Mouse (Mus musculus) MEL (cell line): ENCODE results near the gene Ubash3b. TPM values are rescaled to one million over a fixed set of nuclear protein-coding genes. Genes with fewer than 3 reads are reported as not detected.

ENCODE experiments used
- DNase-seq: peaks from one replicate; pipeline ENCODE4 v3.0.0; 2011; ENCODE audit warnings: low read depth, low spot score
- H3K27ac ChIP-seq: 2 replicates; pipeline ENCODE4 v1.5.1; 2012; ENCODE audit warnings: low read depth, mild to moderate bottlenecking, control low read depth, low read length, moderate library complexity; ENCODE audit not compliant: control insufficient read depth
- H3K27me3 ChIP-seq, 2 experiments: fragments of 150-350 bp in 1 of 2; sonication (generic) in 1 of 2; 2 replicates each; pipeline ENCODE4 v1.6.1; 2012; ENCODE audit warnings: low read length in 2 of 2, mild to moderate bottlenecking in 2 of 2, improper control_type of control experiment in 1 of 2, moderate library complexity in 1 of 2; ENCODE audit not compliant: insufficient read depth in 2 of 2, control insufficient read depth in 1 of 2
- H3K36me3 ChIP-seq, 2 experiments: 2 replicates each; pipeline ENCODE4 v1.6.1; 2012 to 2014; ENCODE audit warnings: low read length in 2 of 2, improper control_type of control experiment in 1 of 2, inconsistent platforms in 1 of 2, mild to moderate bottlenecking in 1 of 2; ENCODE audit not compliant: insufficient read depth in 2 of 2, control insufficient read depth in 1 of 2
- H3K4me1 ChIP-seq, 2 experiments: fragments of 150-350 bp in 1 of 2; sonication (generic) in 1 of 2; 2 replicates each; pipeline ENCODE4 v1.6.1; 2012; ENCODE audit warnings: low read length in 2 of 2, improper control_type of control experiment in 1 of 2, mild to moderate bottlenecking in 1 of 2; ENCODE audit not compliant: insufficient read depth in 2 of 2, control insufficient read depth in 1 of 2
- H3K4me3 ChIP-seq, 2 experiments: fragments of 150-350 bp in 1 of 2; sonication (generic) in 1 of 2; 2 replicates each; pipeline ENCODE4 v1.5.1; 2012; ENCODE audit warnings: low read depth in 2 of 2, low read length in 2 of 2, mild to moderate bottlenecking in 2 of 2, moderate library complexity in 2 of 2, control low read depth in 1 of 2, improper control_type of control experiment in 1 of 2; ENCODE audit not compliant: control insufficient read depth in 1 of 2, insufficient read depth in 1 of 2
- H3K79me2 ChIP-seq: 2 replicates; pipeline ENCODE4 v1.6.1; 2012; ENCODE audit warnings: mild to moderate bottlenecking, low read length, moderate library complexity; ENCODE audit not compliant: control insufficient read depth, poor library complexity, insufficient read depth
- H3K9ac ChIP-seq: 2 replicates; pipeline ENCODE4 v1.6.1; 2012; ENCODE audit warnings: low read depth, mild to moderate bottlenecking, control low read depth, low read length, moderate library complexity; ENCODE audit not compliant: control insufficient read depth, poor library complexity, severe bottlenecking
- H3K9me3 ChIP-seq: fragments of 150-350 bp; sonication (generic); replicated peaks from 2 replicates; pipeline ENCODE4 v1.6.1; 2012; ENCODE audit warnings: mild to moderate bottlenecking, low read length, improper control_type of control experiment, moderate library complexity; ENCODE audit not compliant: insufficient read depth
- BHLHE40 ChIP-seq: IDR thresholded peaks from 2 replicates; pipeline ENCODE4 v1.6.1; 2012; ENCODE audit warnings: low read depth, mild to moderate bottlenecking, inconsistent platforms, low read length, improper control_type of control experiment, borderline replicate concordance
- CHD1 ChIP-seq: IDR thresholded peaks from 2 replicates; pipeline ENCODE4 v1.6.1; 2012; ENCODE audit warnings: low read depth, mild to moderate bottlenecking, inconsistent platforms, low read length, improper control_type of control experiment
- CTCF ChIP-seq, 3 experiments: IDR thresholded peaks in 2 of 3; conservative IDR thresholded peaks in 1 of 3; 2 replicates each; pipeline ENCODE4 v1.5.1; 2011 to 2012; ENCODE audit warnings: low read length in 3 of 3, low read depth in 2 of 3, mild to moderate bottlenecking in 2 of 3, improper control_type of control experiment in 1 of 3, inconsistent platforms in 1 of 3, mixed read lengths in 1 of 3, moderate library complexity in 1 of 3; ENCODE audit not compliant: control insufficient read depth in 1 of 3, insufficient read depth in 1 of 3, poor library complexity in 1 of 3, severe bottlenecking in 1 of 3
- E2F4 ChIP-seq: IDR thresholded peaks from 2 replicates; pipeline ENCODE4 v1.6.1; 2011; ENCODE audit warnings: low read depth, low read length, improper control_type of control experiment, borderline replicate concordance
- ELF1 ChIP-seq: IDR thresholded peaks from 2 replicates; pipeline ENCODE4 v1.6.1; 2014; ENCODE audit warnings: low read depth, mild to moderate bottlenecking, inconsistent platforms, low read length, improper control_type of control experiment, moderate library complexity
- EP300 ChIP-seq, 2 experiments: IDR thresholded peaks; 2 replicates each; pipeline ENCODE4 v1.6.1; 2011; ENCODE audit warnings: improper control_type of control experiment in 2 of 2, low read length in 2 of 2, low read depth in 1 of 2, mild to moderate bottlenecking in 1 of 2
- GABPA ChIP-seq: IDR thresholded peaks from 2 replicates; pipeline ENCODE4 v1.6.1; 2012; ENCODE audit warnings: low read depth, mild to moderate bottlenecking, inconsistent platforms, low read length, improper control_type of control experiment, moderate library complexity
- GATA1 ChIP-seq: IDR thresholded peaks from 2 replicates; pipeline ENCODE4 v1.6.1; 2011; ENCODE audit warnings: low read depth, low read length, improper control_type of control experiment
- HCFC1 ChIP-seq: IDR thresholded peaks from 2 replicates; pipeline ENCODE4 v1.6.1; 2012; ENCODE audit warnings: low read depth, mild to moderate bottlenecking, inconsistent platforms, low read length, improper control_type of control experiment, moderate library complexity
- MAFK ChIP-seq: IDR thresholded peaks from 2 replicates; pipeline ENCODE4 v1.6.1; 2011; ENCODE audit warnings: low read depth, mild to moderate bottlenecking, low read length, improper control_type of control experiment, borderline replicate concordance
- MAX ChIP-seq: IDR thresholded peaks from 2 replicates; pipeline ENCODE4 v1.6.1; 2011; ENCODE audit warnings: low read length, improper control_type of control experiment
- MEF2A ChIP-seq: IDR thresholded peaks from 2 replicates; pipeline ENCODE4 v1.6.1; 2014; ENCODE audit warnings: low read depth, mild to moderate bottlenecking, inconsistent platforms, low read length, improper control_type of control experiment; ENCODE audit not compliant: poor library complexity, insufficient replicate concordance, severe bottlenecking; ENCODE audit errors: extremely low read depth
- MXI1 ChIP-seq: IDR thresholded peaks from 2 replicates; pipeline ENCODE4 v1.6.1; 2011; ENCODE audit warnings: mild to moderate bottlenecking, low read depth, low read length, improper control_type of control experiment
- MYB ChIP-seq: IDR thresholded peaks from 2 replicates; pipeline ENCODE4 v1.6.1; 2011; ENCODE audit warnings: mild to moderate bottlenecking, low read depth, low read length, improper control_type of control experiment
- MYC ChIP-seq: IDR thresholded peaks from 2 replicates; pipeline ENCODE4 v1.6.1; 2011; ENCODE audit warnings: low read depth, mild to moderate bottlenecking, low read length, improper control_type of control experiment, moderate library complexity
- NELFE ChIP-seq: IDR thresholded peaks from 2 replicates; pipeline ENCODE4 v1.6.1; 2011; ENCODE audit warnings: low read depth, low read length, improper control_type of control experiment
- POLR2AphosphoS2 ChIP-seq: IDR thresholded peaks from 2 replicates; pipeline ENCODE4 v1.6.1; 2011; ENCODE audit warnings: low read length, improper control_type of control experiment
- POLR2AphosphoS5 ChIP-seq: IDR thresholded peaks from 2 replicates; pipeline ENCODE4 v1.6.1; 2012; ENCODE audit warnings: low read depth, borderline replicate concordance, mild to moderate bottlenecking, inconsistent platforms, low read length, moderate library complexity, mixed read lengths
- RCOR1 ChIP-seq: IDR thresholded peaks from 2 replicates; pipeline ENCODE4 v1.6.1; 2012; ENCODE audit warnings: low read depth, mild to moderate bottlenecking, inconsistent platforms, low read length, improper control_type of control experiment
- SMC3 ChIP-seq: IDR thresholded peaks from 2 replicates; pipeline ENCODE4 v1.6.1; 2011; ENCODE audit warnings: low read depth, low read length, improper control_type of control experiment
- TBP ChIP-seq: IDR thresholded peaks from 2 replicates; pipeline ENCODE4 v1.8.0; 2011; ENCODE audit warnings: low read depth, low read length, improper control_type of control experiment
- UBTF ChIP-seq: IDR thresholded peaks from 2 replicates; pipeline ENCODE4 v1.6.1; 2012; ENCODE audit warnings: low read depth, mild to moderate bottlenecking, inconsistent platforms, low read length, improper control_type of control experiment, moderate library complexity, borderline replicate concordance; ENCODE audit not compliant: insufficient read depth
- ZC3H11A ChIP-seq: IDR thresholded peaks from 2 replicates; pipeline ENCODE4 v1.6.1; 2012; ENCODE audit warnings: low read depth, mild to moderate bottlenecking, inconsistent platforms, low read length, improper control_type of control experiment
- ZKSCAN1 ChIP-seq: IDR thresholded peaks from 2 replicates; pipeline ENCODE4 v1.6.1; 2012; ENCODE audit warnings: low read depth, mild to moderate bottlenecking, inconsistent platforms, low read length, improper control_type of control experiment, moderate library complexity
- polyA plus RNA-seq, 2 experiments: library from polyadenylated mRNA; stranded (reverse) in 1 of 2; unstranded in 1 of 2; fragments of >175 nt in 1 of 2; fragments of >200 nt in 1 of 2; gene quantifications; 2 replicates each; pipeline versions ENCODE4 v1.2.1 to v1.2.4; 2012; ENCODE audit warnings: low replicate concordance in 2 of 2, low read depth in 1 of 2; ENCODE audit not compliant: insufficient read length in 2 of 2, insufficient read depth in 1 of 2, missing spikeins in 1 of 2
- total RNA-seq: library from RNA; depleted of rRNA; stranded (reverse); fragments of 300-350 nt; gene quantifications from 2 replicates; pipeline ENCODE4 v1.2.3, GENCODE M21; 2012

Ubash3b gene
- total and polyA plus RNA-seq, 3 experiments: 5.4 to 11.3 TPM; not detected in 1

DNA sequence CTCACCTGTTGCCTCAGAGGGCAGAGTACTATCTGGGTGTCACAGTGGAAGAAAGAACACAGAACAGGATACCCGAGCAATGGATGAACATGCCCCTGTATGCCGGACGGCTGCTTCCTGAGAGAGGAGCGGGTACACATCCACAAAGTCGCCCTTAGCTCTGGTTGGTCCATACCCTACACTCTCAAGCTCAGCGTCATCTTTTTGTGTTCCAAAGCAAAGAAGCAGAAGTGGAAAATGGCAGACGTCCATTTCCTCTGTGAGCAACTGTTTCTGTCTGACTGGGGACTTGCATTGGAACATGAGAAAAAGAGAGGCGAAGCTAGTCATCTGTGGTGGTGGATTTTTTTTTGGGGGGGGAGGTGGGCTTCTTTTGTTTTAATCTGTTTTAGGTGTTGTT, 30.9 kb downstream of the Ubash3b start:
- Histone ChIP-seq H3K79me2 (no peaks in the 10 kb centered on the region), H3K9ac (no peak overlapping the region), H3K4me1 (peaks cover 3 to 10% of the 10 kb centered on the region in 2 experiments; a peak in 3 of 4 replicates), H3K36me3 (peaks cover 0 to 7% of the 10 kb centered on the region in 2 experiments; a peak in 2 of 4 replicates), H3K9me3 (no peaks in the 10 kb centered on the region), H3K27ac (no peak overlapping the region), H3K4me3 (no peak overlapping the region), H3K27me3 (no peaks in the 10 kb centered on the region)
- TF ChIP-seq BHLHE40 (no peak), E2F4 (no peak), CHD1 (no peak), ZC3H11A (no peak), NELFE (no peak)
- DNase-seq: no peak

DNA sequence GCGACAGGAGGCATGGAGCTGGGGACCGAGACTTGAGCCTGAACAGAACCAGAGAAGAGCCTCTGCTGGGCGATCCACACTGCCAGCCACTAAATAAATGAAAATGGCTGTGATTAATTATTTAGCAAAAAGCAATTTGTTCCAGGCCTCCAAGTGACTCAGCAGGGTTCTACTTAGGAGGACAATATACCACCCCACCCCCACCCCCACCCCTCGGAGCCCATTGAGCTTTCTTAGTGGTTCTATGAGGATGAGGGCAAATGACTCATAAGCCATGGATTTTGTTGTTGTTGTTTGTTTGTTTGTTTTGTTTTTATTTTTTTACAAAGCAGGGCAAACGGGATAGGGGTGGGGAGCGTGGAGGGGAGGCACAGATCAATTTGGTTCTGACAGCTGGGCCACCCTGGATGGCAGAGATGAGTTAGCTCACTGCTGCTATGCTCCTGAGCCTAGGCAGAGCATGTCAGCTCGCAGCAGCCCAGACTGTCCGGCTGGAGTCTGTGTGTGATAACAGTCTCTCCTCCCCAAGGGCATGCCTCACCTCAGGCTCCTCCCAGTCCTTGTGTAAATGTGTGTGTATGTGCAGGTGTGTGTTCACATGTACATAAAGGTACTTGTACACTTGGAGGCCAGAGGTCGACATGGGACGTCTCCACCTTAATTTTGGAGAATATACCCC, 31.6 kb downstream of the Ubash3b start:
- no peak for DNase-seq
- Histone ChIP-seq H3K36me3 (peaks cover 0 to 4% of the 10 kb centered on the region in 2 experiments; a peak in 2 of 4 replicates), H3K27ac (no peak overlapping the region), H3K79me2 (no peaks in the 10 kb centered on the region), H3K4me3 (no peak overlapping the region), H3K4me1 (peaks cover under 1 to 4% of the 10 kb centered on the region in 2 experiments; a peak in 2 of 4 replicates), H3K9ac (no peak overlapping the region), H3K9me3 (no peaks in the 10 kb centered on the region), H3K27me3 (no peaks in the 10 kb centered on the region)
- TF ChIP-seq GABPA (no peak), GATA1 (no peak), SMC3 (no peak), MXI1 (no peak), BHLHE40 (no peak), UBTF (no peak), ZC3H11A (no peak), POLR2AphosphoS5 (no peak), MYC (no peak), ELF1 (no peak)

DNA sequence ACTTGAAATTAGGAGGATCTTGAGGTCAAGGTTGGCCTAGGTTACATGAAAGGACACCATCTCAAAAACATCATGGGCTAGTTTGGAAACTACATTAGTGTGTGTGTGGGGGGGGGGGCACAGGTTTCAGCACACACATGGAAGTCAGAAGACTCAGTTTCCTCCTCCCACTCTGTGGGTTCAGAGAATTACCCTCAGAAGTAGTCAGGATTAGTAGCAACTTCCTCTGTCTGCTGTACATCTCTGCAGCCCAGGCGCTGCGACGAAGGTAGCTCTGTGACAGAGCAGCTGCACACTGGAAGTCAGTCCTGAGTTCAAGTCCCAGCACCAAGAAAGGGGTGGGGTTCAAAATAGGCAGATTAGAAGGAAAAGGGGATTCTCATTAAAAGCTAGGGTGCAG, 32.2 kb downstream of the Ubash3b start:
- Histone ChIP-seq H3K79me2 (no peaks in the 10 kb centered on the region), H3K9me3 (no peaks in the 10 kb centered on the region), H3K4me1 (no peaks in the 10 kb centered on the region), H3K27me3 (no peaks in the 10 kb centered on the region), H3K36me3 (no peaks in the 10 kb centered on the region), H3K9ac (no peak overlapping the region), H3K4me3 (no peak overlapping the region)
- DNase-seq: no peak
- TF ChIP-seq MXI1 (no peak), HCFC1 (no peak), POLR2AphosphoS2 (no peak), MAX (no peak), RCOR1 (no peak), MAFK (no peak), ELF1 (no peak), GATA1 (no peak), E2F4 (no peak), TBP (no peak), ZKSCAN1 (no peak), EP300 (IDR thresholded peaks at IDR 0.05; ENCODE audit: low read depth in 1 of 2, low read length in 2 of 2) (no peak), NELFE (no peak), MEF2A (no peak), MYB (no peak), CTCF (IDR thresholded peaks at IDR 0.05 in 2 of 3, conservative IDR thresholded peaks at IDR 0.05 in 1 of 3; ENCODE audit: control insufficient read depth in 1 of 3, insufficient read depth in 1 of 3, low read depth in 2 of 3, low read length in 3 of 3, poor library complexity in 1 of 3, severe bottlenecking in 1 of 3) (no peak), SMC3 (no peak)
- TF ChIP-seq, all 39 proteins: peak for 0
- H3K27ac ChIP-seq: no peak overlapping the region
